Mouse (Mus musculus) lung, adult 18-20 months (tissue): ENCODE data around the gene Me1.
"Not testable (repeated sequence)": the region's sequence is repeated elsewhere in the genome, so short reads cannot be mapped to it uniquely, and the experiment has no call there.

Source experiments
- DNase-seq, 2 experiments: peaks; one replicate each; pipeline ENCODE4 v3.0.0; 2022; ENCODE audit warnings: mixed read lengths in 2 of 2

Me1 gene

DNA sequence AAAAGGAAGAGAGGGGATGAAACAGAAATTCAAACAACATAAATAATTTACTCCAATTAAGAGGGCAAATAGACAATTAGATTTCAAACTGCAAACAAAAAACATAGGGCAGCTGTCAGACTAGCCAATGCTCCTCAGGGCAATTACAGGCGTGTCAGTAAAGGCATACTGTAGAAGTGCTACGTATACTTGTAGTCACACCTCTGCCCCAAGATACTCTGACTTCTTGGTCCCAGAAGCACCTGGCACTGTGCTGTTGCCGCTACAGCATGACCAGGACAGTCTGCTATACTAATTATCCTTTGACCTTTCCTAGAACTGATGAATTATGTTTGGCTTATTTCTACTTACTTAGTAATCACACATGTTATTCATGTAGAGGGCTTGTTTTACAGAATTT, 44.5 kb downstream of the Me1 start:
- no peak for DNase-seq

DNA sequence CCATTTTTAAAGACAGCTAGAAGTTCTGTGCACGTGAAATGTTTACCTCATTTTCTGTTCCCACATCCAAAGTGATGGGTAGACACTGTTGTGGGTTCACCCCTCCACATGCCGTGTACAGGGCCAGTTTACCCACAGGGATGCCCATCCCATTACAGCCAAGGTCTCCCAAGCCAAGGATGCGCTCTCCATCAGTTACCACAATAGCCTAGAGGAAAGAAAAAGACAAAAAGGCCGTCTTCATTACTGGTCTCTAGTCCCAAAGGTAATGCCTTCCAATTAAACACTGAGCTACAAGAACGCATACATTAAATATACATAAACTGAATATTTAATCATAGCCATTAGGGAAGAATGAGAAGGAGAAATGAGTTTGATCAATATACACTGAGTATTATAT, 44.9 kb downstream of the Me1 start:
- DNase-seq, result no peak

DNA sequence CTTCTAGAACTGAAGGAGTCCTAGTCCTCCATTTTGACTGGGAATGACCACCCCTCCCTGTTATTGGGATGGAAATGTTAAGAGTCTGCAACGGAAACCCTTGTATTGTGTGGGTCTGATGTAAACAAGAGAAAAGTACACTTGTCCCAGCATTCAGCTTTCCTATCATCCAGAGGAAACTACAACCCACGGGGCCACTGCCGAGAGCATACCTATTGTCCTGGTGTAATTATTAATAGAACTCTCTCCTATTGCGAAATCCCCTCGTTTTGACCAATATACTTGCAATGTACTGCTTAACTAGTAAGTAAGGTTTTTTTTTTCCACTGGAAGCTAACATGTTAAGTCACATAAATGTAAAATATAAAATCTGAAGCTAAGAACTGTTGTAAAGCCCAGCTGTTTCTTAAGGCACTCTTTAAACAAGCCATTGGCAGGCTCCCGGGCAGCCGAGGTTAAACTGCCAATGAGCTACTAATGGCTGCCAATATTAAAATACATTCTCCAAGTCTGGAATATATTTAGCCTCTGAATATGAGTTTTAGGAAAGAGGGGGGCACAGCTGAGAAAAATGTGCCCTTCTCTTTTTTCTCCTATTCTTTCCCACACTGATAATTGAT, 47.7 kb downstream of the Me1 start:
- DNase-seq, result peak in 1 of 2 experiments; percentile 24

- no peak for DNase-seq
Measured at GRCm38 (mm10) chr9:86646807-86647206, 48.9 kb downstream of the Me1 start.

- peak in 1 of 2 experiments; percentile 21 for DNase-seq
Measured at GRCm38 (mm10) chr9:86643497-86643896, 52.3 kb downstream of the Me1 start.

- DNase-seq, result peak; percentile 12 to 70
Measured at GRCm38 (mm10) chr9:86638771-86639170, 57.0 kb downstream of the Me1 start.

DNA sequence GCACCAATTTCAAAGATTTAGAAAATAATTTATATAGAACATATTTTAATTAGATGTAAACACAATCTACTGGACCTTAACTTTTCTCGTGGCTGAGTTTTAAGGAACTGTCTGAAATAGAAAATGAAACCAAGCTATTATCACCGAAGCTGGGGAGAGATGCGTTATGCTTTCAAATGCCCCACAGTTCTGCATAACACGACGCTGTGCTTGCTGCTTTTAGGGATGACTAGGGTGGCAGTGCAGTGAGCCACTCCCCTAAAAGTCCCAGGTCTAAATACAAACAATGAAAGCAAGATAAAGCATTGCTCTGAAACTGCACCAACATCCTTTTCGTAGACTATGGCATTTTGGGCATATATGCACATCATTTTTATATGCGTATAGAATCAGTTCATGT, 64.6 kb downstream of the Me1 start:
- no peak for DNase-seq

DNA sequence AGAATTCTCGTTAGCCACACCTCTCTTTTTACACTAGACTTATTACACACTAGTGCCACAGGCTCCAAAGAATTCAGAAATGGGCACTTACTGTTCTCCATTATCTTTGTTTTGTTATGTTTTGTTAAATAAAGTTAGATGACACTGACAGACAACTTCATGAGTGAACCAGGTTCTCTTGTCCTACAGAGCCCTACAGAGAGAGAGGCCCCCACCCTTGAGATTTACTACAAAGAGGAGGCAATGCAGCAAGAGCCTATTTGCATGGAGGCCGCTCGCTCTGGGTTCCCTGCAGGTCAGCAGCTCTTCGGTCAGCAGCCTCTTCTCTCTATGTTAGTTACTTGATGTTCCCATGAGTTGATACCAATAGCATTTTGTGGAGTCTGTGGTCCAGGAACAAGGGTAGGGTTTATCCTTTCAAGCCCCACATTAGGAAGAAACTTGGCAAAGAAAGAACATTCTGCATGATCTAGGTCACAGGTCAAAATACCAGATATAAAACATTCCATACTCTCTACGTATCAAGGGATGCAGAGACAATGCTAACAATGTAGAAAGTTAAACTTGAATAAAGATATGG, 65.3 kb downstream of the Me1 start:
- DNase-seq, result no peak

- no peak for DNase-seq
Measured at GRCm38 (mm10) chr9:86629379-86629778, 66.4 kb downstream of the Me1 start.

GRCm38 (mm10) chr9:86627745-86628496, 67.8 kb downstream of the Me1 start:
- no peak for DNase-seq

DNA sequence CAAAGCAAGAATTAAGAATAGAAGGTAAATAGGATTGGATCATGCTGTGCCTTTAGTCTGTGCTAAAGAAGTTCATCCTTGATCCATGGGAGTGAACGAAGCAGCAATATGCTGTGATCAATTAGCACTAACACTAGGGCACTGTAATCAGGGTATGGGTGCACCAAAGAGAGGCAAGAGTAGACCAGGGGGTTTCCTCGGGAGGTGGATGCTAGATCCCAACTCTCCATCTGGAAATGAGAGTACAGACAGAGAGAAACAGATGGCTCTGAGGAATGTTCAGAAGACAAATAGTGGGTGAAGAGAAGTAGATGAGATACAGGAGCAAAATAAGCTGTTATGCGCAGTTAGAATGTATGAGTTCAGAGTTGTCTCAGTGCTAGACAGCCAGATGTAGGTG, 68.8 kb downstream of the Me1 start:
- no peak for DNase-seq

- DNase-seq, result no peak
Measured at GRCm38 (mm10) chr9:86624781-86625180, 71.0 kb downstream of the Me1 start.

GRCm38 (mm10) chr9:86624039-86624438, 71.7 kb downstream of the Me1 start:
- DNase-seq, result no peak

GRCm38 (mm10) chr9:86622062-86622461, 73.7 kb downstream of the Me1 start:
- no peak for DNase-seq

GRCm38 (mm10) chr9:86619341-86620139, 76.2 kb downstream of the Me1 start:
- no peak for DNase-seq

- DNase-seq, result no peak
Measured at GRCm38 (mm10) chr9:86617837-86618492, 77.8 kb downstream of the Me1 start.

- no peak for DNase-seq
Measured at GRCm38 (mm10) chr9:86615765-86616164, 80.0 kb downstream of the Me1 start.

DNA sequence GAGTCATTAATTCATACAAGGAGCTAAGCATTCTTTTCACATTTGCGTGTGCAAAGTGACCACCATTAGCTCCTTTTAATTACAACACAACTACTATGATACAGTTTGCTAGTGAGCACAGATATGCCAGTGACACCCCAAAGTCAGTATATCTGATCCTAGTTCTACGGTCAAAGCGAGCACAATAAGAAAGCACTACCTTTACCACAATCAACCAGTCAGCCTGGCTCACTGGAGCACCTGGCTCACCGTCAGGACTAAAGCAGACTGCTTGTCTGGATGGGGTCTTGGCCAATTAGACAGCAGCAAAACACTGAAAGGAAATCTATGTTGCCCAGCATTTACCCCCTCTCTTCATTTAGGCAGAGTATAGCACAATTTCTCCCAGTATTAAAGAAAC, 83.7 kb downstream of the Me1 start:
- DNase-seq, result no peak

DNA sequence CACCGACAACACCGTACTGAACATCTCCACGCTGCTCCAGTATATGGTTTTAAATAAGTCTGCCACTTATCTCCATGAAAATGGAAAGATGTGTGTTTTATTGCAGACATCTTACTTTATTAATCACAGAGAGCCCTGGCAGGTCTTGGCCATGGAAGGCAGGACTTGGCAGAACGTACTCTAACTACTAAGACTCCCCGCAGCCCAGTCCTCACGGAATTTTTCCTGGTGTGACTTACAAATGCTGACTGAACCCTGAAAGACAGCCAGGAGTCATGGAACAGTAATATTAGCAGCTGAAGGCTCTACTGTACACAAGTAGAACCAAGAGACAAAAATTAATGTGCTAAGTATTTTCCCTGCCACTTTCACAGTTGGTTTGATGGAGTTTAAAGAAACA, 90.0 kb downstream of the Me1 start:
- DNase-seq, result no peak

DNA sequence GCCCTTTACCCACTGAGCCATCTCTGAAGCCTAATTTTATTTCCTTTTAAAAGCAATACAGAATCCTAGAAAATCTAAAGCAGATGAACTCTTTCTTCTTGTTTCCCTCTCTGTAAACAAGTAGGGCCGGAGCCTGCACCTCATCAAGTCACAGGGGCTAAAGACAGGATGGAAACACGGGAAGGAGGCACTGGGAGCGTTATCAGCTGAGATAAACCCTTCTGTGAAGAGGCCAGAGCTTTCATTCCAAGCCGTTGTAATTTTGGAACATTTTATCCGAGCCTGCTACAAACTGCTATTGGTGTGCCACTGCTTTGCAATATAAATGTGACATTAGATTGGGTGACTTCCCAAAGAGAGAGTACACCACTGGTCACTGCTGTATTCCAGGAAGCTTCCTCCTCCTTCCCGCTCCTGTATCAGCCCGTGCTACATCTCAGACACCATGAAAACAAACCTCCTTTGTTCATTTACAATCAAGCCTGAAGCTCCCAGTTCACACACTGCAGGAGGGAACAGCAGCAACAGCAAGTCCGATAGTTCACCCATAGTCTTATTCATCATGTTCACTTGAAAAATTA, 95.9 kb downstream of the Me1 start:
- DNase-seq, result no peak

- DNase-seq, result not testable (repeated sequence)
Measured at GRCm38 (mm10) chr9:86596983-86597382, 98.8 kb downstream of the Me1 start.

DNA sequence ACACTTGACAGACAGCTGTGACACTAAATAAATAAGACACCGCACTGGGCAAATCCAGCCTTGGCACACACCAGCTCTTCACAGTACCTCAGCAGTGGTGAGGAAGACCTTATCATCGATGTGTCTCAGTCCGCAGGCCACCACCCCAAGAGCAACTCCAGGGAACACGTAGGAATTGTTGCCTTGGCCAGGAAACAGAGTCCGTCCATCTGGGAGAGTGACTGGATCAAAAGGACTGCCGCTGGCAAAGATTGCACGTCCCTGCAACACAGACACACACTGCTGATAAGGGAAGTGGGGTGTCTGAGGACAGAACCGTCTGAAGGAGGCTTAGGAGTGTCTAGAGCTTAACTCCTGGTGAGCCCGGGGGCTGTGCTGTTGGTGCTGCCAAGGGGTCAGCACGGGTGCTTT, 101.4 kb downstream of the Me1 start:
- not testable (repeated sequence) for DNase-seq
